Mouse (Mus musculus): Measurements from ENCODE around the gene Pex7.
A peak's percentile ranks its signal among the peaks of the same experiment; 100 is the strongest.

GRCm38 (mm10) chr10:19811436-19812172 is 95.9 kb downstream of the Pex7 start:
- no peak for TF ChIP-seq POLR2A (IDR thresholded peaks at IDR 0.05; ENCODE audit: borderline replicate concordance, control insufficient read depth, low read depth, low read length)
- peak; percentile 51 for TF ChIP-seq CTCF (IDR thresholded peaks at IDR 0.05; ENCODE audit: control insufficient read depth, insufficient read depth, low read length)

Data from bone marrow, adult 2 months (tissue).